Mouse (Mus musculus) G1E (cell line): Measurements from ENCODE around the gene Dhrs11.

Experiments used
- CTCF ChIP-seq: IDR thresholded peaks from 2 replicates; pipeline ENCODE4 v1.5.1; 2012; ENCODE audit warnings: low read depth, low read length, inconsistent platforms, mixed read lengths
- GATA1 ChIP-seq: IDR thresholded peaks from 2 replicates; pipeline ENCODE4 v1.6.1; 2012; ENCODE audit warnings: borderline replicate concordance, low read length, inconsistent platforms, mixed read lengths

- TF ChIP-seq CTCF = no peak
- TF ChIP-seq GATA1 = no peak
These were observed 18.1 kb upstream of the Dhrs11 start for GRCm38 (mm10) chr11:84846741-84847474.
